Comparison of ENCODE assay signal across 31 mouse cellular contexts in the genomic region with DNA sequence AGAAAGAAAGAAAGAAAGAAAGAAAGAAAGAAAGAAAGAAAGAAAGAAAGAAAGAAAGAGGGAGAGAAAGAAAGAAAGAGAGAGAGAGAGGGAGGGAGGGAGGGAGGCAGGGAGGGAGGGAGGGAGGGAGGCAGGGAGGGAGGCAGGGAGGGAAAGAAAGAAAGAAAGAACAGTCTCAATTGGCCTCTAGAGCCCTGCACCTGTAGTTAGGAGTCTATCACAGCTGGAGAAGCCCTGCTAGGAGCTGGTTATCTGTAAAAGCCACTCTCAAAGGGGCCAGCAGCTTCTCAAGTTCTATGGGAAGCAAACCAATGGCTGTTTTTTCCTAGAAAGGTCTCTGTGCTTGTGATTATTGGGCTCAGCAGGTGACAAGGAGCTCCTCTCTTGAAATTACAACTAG. TPM values are rescaled to one million over a fixed set of nuclear protein-coding genes. Genes with fewer than 3 reads are reported as not detected.
"Had no signal": no experiment of that assay in that cellular context is flagged by ENCODE, and none has a peak within 500 bp of the region (broad histone marks: within the 10 kb centered on the region; RNA-seq: fewer than 3 reads in every experiment).

No protein-coding gene starts in this region.

RNA-seq across cellular contexts. Expression of a gene that starts 19.2 kb away (rescaled TPM):
- polyA plus RNA-seq: limb, embryonic 10.5 days; limb, embryonic 11.5 days; limb, embryonic 12.5 days; limb, embryonic 13.5 days; limb, embryonic 15.5 days; liver, adult 2 months; liver, embryonic 11.5 days; liver, embryonic 12.5 days; liver, embryonic 13.5 days; liver, embryonic 14.5 days; liver, embryonic 15.5 days; liver, embryonic 16.5 days; liver, postnatal 0 days; lung, adult 2 months; lung, embryonic 14.5 days; lung, embryonic 15.5 days; lung, embryonic 16.5 days; lung, postnatal 0 days; macrophage; midbrain, embryonic 10.5 days; midbrain, embryonic 11.5 days; midbrain, embryonic 12.5 days; midbrain, embryonic 13.5 days; midbrain, embryonic 14.5 days; midbrain, embryonic 15.5 days; midbrain, embryonic 16.5 days; midbrain, postnatal 0 days; myocyte; neural tube, embryonic 11.5 days; neural tube, embryonic 12.5 days had no signal

RNA-seq across cellular contexts. Expression of a gene that starts 28.9 kb away (rescaled TPM):
- polyA plus RNA-seq: limb, embryonic 10.5 days; limb, embryonic 11.5 days; limb, embryonic 12.5 days; limb, embryonic 13.5 days; limb, embryonic 14.5 days; limb, embryonic 15.5 days; liver, adult 2 months; liver, embryonic 11.5 days; liver, embryonic 12.5 days; liver, embryonic 13.5 days; liver, embryonic 14.5 days; liver, embryonic 15.5 days; liver, embryonic 16.5 days; liver, postnatal 0 days; lung, adult 2 months; lung, embryonic 14.5 days; lung, embryonic 15.5 days; lung, embryonic 16.5 days; lung, postnatal 0 days; macrophage; midbrain, embryonic 10.5 days; midbrain, embryonic 11.5 days; midbrain, embryonic 12.5 days; midbrain, embryonic 13.5 days; midbrain, embryonic 14.5 days; midbrain, embryonic 15.5 days; midbrain, embryonic 16.5 days; midbrain, postnatal 0 days; neural tube, embryonic 11.5 days; neural tube, embryonic 12.5 days had no signal

RNA-seq across cellular contexts. Expression of a gene that starts 54.3 kb away (rescaled TPM):
- polyA plus RNA-seq: limb, embryonic 10.5 days; limb, embryonic 11.5 days; limb, embryonic 12.5 days; limb, embryonic 13.5 days; limb, embryonic 15.5 days; liver, adult 2 months; liver, embryonic 11.5 days; liver, embryonic 12.5 days; liver, embryonic 13.5 days; liver, embryonic 14.5 days; liver, embryonic 15.5 days; liver, embryonic 16.5 days; liver, postnatal 0 days; lung, adult 2 months; lung, embryonic 14.5 days; lung, embryonic 15.5 days; lung, embryonic 16.5 days; lung, postnatal 0 days; macrophage; midbrain, embryonic 10.5 days; midbrain, embryonic 11.5 days; midbrain, embryonic 12.5 days; midbrain, embryonic 13.5 days; midbrain, embryonic 14.5 days; midbrain, embryonic 15.5 days; midbrain, embryonic 16.5 days; midbrain, postnatal 0 days; myocyte; neural tube, embryonic 11.5 days; neural tube, embryonic 12.5 days had no signal
